Mouse (Mus musculus) CH12.LX (cell line): ENCODE measurements around the gene Khnyn. TPM values are rescaled to one million over a fixed set of nuclear protein-coding genes. Genes with fewer than 3 reads are reported as not detected.

Source experiments
- DNase-seq: peaks from one replicate; pipeline ENCODE4 v3.0.0-alpha.2; 2013; ENCODE audit errors: extremely low read depth
- H3K27ac ChIP-seq: 2 replicates; pipeline ENCODE4 v1.5.1; 2012; ENCODE audit warnings: low read depth, mild to moderate bottlenecking, control low read depth, moderate library complexity; ENCODE audit not compliant: insufficient read depth
- H3K27me3 ChIP-seq: replicated peaks from 2 replicates; pipeline ENCODE3; 2012; ENCODE audit warnings: inconsistent platforms
- H3K36me3 ChIP-seq, 2 experiments: replicated peaks in 1 of 2; 2 replicates each; pipeline versions ENCODE3 to v1.6.1; 2012; ENCODE audit warnings: inconsistent platforms in 1 of 2, low read length in 1 of 2, mild to moderate bottlenecking in 1 of 2, mixed read lengths in 1 of 2, moderate library complexity in 1 of 2; ENCODE audit not compliant: control insufficient read depth in 1 of 2, insufficient read depth in 1 of 2
- H3K4me1 ChIP-seq, 2 experiments: 2 replicates each; pipeline ENCODE4 v1.6.1; 2012; ENCODE audit warnings: inconsistent platforms in 1 of 2, moderate library complexity in 1 of 2; ENCODE audit not compliant: insufficient read depth in 2 of 2, control insufficient read depth in 1 of 2
- H3K4me2 ChIP-seq: 2 replicates; pipeline ENCODE4 v1.6.1; 2012; ENCODE audit warnings: low read depth, mild to moderate bottlenecking, control low read depth; ENCODE audit not compliant: poor library complexity, insufficient read depth, severe bottlenecking
- H3K4me3 ChIP-seq, 3 experiments: fragments of 150-350 bp in 1 of 3; sonication (generic) in 1 of 3; replicated peaks in 1 of 3; 2 replicates each; pipeline versions ENCODE3 to v1.5.1; 2011 to 2012; ENCODE audit warnings: low read depth in 2 of 3, low read length in 2 of 3, mild to moderate bottlenecking in 2 of 3, moderate library complexity in 2 of 3, control low read depth in 1 of 3, improper control_type of control experiment in 1 of 3, inconsistent platforms in 1 of 3, mixed read lengths in 1 of 3; ENCODE audit not compliant: poor library complexity in 1 of 3
- H3K79me2 ChIP-seq: replicated peaks from 2 replicates; pipeline ENCODE4 v1.6.1; 2012; ENCODE audit warnings: mild to moderate bottlenecking, moderate library complexity; ENCODE audit not compliant: control insufficient read depth, poor library complexity, insufficient read depth, severe bottlenecking; ENCODE audit errors: extremely low read depth
- H3K9ac ChIP-seq: 2 replicates; pipeline ENCODE4 v1.6.1; 2012; ENCODE audit warnings: low read depth, mild to moderate bottlenecking, control low read depth, moderate library complexity; ENCODE audit not compliant: insufficient read depth
- H3K9me3 ChIP-seq: replicated peaks from 2 replicates; pipeline ENCODE3; 2012; ENCODE audit warnings: low read length, inconsistent platforms, mixed read lengths
- CHD2 ChIP-seq: IDR thresholded peaks from 2 replicates; pipeline ENCODE4 v1.6.1; 2011; ENCODE audit warnings: low read length, improper control_type of control experiment
- CTCF ChIP-seq, 2 experiments: IDR thresholded peaks in 1 of 2; conservative IDR thresholded peaks in 1 of 2; 2 replicates each; pipeline ENCODE4 v1.5.1; 2011 to 2012; ENCODE audit warnings: low read depth in 2 of 2, low read length in 2 of 2, improper control_type of control experiment in 1 of 2, inconsistent platforms in 1 of 2, mild to moderate bottlenecking in 1 of 2, moderate library complexity in 1 of 2
- ELF1 ChIP-seq: IDR thresholded peaks from 2 replicates; pipeline ENCODE4 v1.6.1; 2014; ENCODE audit warnings: low read depth, mild to moderate bottlenecking, inconsistent platforms, low read length, improper control_type of control experiment
- EP300 ChIP-seq: IDR thresholded peaks from 2 replicates; pipeline ENCODE4 v1.6.1; 2011; ENCODE audit warnings: low read length, improper control_type of control experiment
- ETS1 ChIP-seq: conservative IDR thresholded peaks from 2 replicates; pipeline ENCODE4 v1.6.1; 2012; ENCODE audit warnings: low read depth, mild to moderate bottlenecking, inconsistent platforms, low read length, improper control_type of control experiment, moderate library complexity
- GABPA ChIP-seq: IDR thresholded peaks from 2 replicates; pipeline ENCODE4 v1.6.1; 2012; ENCODE audit warnings: low read depth, low read length, improper control_type of control experiment, inconsistent platforms; ENCODE audit not compliant: insufficient replicate concordance
- JUND ChIP-seq: conservative IDR thresholded peaks from 2 replicates; pipeline ENCODE4 v1.6.1; 2011; ENCODE audit warnings: low read depth, low read length, improper control_type of control experiment
- MEF2A ChIP-seq: IDR thresholded peaks from 2 replicates; pipeline ENCODE4 v1.6.1; 2014; ENCODE audit warnings: low read depth, mild to moderate bottlenecking, inconsistent platforms, low read length, improper control_type of control experiment, borderline replicate concordance
- MXI1 ChIP-seq: IDR thresholded peaks from 2 replicates; pipeline ENCODE4 v1.6.1; 2011; ENCODE audit warnings: mild to moderate bottlenecking, low read depth, low read length, improper control_type of control experiment
- MYC ChIP-seq: IDR thresholded peaks from 2 replicates; pipeline ENCODE4 v1.6.1; 2011; ENCODE audit warnings: low read depth, mild to moderate bottlenecking, improper control_type of control experiment, low read length
- NELFE ChIP-seq: IDR thresholded peaks from 2 replicates; pipeline ENCODE4 v1.6.1; 2011; ENCODE audit warnings: low read depth, low read length, improper control_type of control experiment
- NRF1 ChIP-seq: IDR thresholded peaks from 2 replicates; pipeline ENCODE4 v1.6.1; 2014; ENCODE audit warnings: low read depth, mild to moderate bottlenecking, inconsistent platforms, low read length, improper control_type of control experiment, moderate library complexity
- PAX5 ChIP-seq: IDR thresholded peaks from 2 replicates; pipeline ENCODE4 v1.6.1; 2012; ENCODE audit warnings: low read length, inconsistent platforms, mixed read lengths
- POLR2A ChIP-seq: IDR thresholded peaks from 2 replicates; pipeline ENCODE4 v1.6.1; 2011; ENCODE audit warnings: low read depth, mild to moderate bottlenecking, improper control_type of control experiment, low read length
- RAD21 ChIP-seq: IDR thresholded peaks from 2 replicates; pipeline ENCODE4 v1.6.1; 2011; ENCODE audit warnings: low read depth, mild to moderate bottlenecking, low read length, improper control_type of control experiment, moderate library complexity
- SMC3 ChIP-seq: IDR thresholded peaks from 2 replicates; pipeline ENCODE4 v1.6.1; 2011; ENCODE audit warnings: low read depth, low read length, improper control_type of control experiment
- TCF12 ChIP-seq: IDR thresholded peaks from 2 replicates; pipeline ENCODE4 v1.6.1; 2014; ENCODE audit warnings: low read depth, mild to moderate bottlenecking, inconsistent platforms, low read length, improper control_type of control experiment
- UBTF ChIP-seq: IDR thresholded peaks from 2 replicates; pipeline ENCODE4 v1.6.1; 2012; ENCODE audit warnings: low read depth, mild to moderate bottlenecking, inconsistent platforms, low read length, improper control_type of control experiment, moderate library complexity
- USF1 ChIP-seq: IDR thresholded peaks from 2 replicates; pipeline ENCODE4 v1.6.1; 2014; ENCODE audit warnings: low read depth, mild to moderate bottlenecking, inconsistent platforms, low read length, improper control_type of control experiment
- USF2 ChIP-seq: conservative IDR thresholded peaks from 2 replicates; pipeline ENCODE4 v1.6.1; 2011; ENCODE audit warnings: low read depth, low read length, improper control_type of control experiment
- ZC3H11A ChIP-seq: IDR thresholded peaks from 2 replicates; pipeline ENCODE4 v1.6.1; 2012; ENCODE audit warnings: low read depth, mild to moderate bottlenecking, inconsistent platforms, low read length, improper control_type of control experiment
- ZKSCAN1 ChIP-seq: IDR thresholded peaks from 2 replicates; pipeline ENCODE4 v1.6.1; 2012; ENCODE audit warnings: low read depth, inconsistent platforms, low read length, improper control_type of control experiment, borderline replicate concordance
- dilution Hi-C: fragments of 300-500 bp; cut with MboI; formaldehyde crosslinking; loops from 2 replicates; pipeline ENCODE4 v1.14.3; 2020; ENCODE audit warnings: low sequenced_read_pairs; ENCODE audit not compliant: extremely low pct_unique_long_range_greater_than_20kb, extremely low pct_ligation_motif_present
- in situ Hi-C: fragments of 300-500 bp; cut with MboI; formaldehyde crosslinking; loops from 3 replicates; pipeline ENCODE4 v1.14.3; 2019; ENCODE audit warnings: low sequenced_read_pairs, low pct_ligation_motif_present, low pct_unique_long_range_greater_than_20kb, mixed read lengths
- polyA plus RNA-seq: library from polyadenylated mRNA; unstranded; fragments of >175 nt; gene quantifications from 2 replicates; pipeline ENCODE4 v1.2.1, GENCODE M21; 2012; ENCODE audit warnings: low read depth; ENCODE audit not compliant: insufficient read length
- total RNA-seq, 2 experiments: library from RNA; depleted of rRNA; stranded (reverse); fragments of 300-350 nt in 1 of 2; fragments of >200 nt in 1 of 2; gene quantifications; 2 replicates each; pipeline ENCODE4 v1.2.3; 2012 to 2014

Khnyn gene
- total and polyA plus RNA-seq, 3 experiments = 31.8 to 50.6 (median 35.8) TPM

- Histone ChIP-seq H3K4me2 (no peak overlapping the region), H3K4me1 (peaks cover 26 to 49% of the 10 kb centered on the region in 2 experiments), H3K27me3 (peaks cover 9% of the 10 kb centered on the region), H3K4me3 (no peak overlapping the region), H3K9me3 (no peaks in the 10 kb centered on the region), H3K36me3 (no peaks in the 10 kb centered on the region), H3K79me2 (no peaks in the 10 kb centered on the region), H3K9ac (no peak overlapping the region), H3K27ac (no peak overlapping the region)
- dilution Hi-C loops = no loop called here
- DNase-seq = peak; percentile 77
- TF ChIP-seq GABPA (no peak), RAD21 (peak; percentile 81), USF2 (no peak), EP300 (no peak), POLR2A (no peak), MEF2A (no peak), MXI1 (0 out of 2 replicates have a peak, but pooled peaks have one; percentile 12), ELF1 (no peak), JUND (no peak), ZC3H11A (no peak), ZKSCAN1 (peak; percentile 91; the same call in 1 of the 2 replicates), CTCF (conservative IDR thresholded peaks at IDR 0.05 in 1 of 2, IDR thresholded peaks at IDR 0.05 in 1 of 2; ENCODE audit: low read depth in 2 of 2, low read length in 2 of 2) (peak; percentile 69 to 100; a peak in 3 of 4 replicates), SMC3 (peak; percentile 84), NRF1 (no peak), NELFE (peak; percentile 72; the same call in 1 of the 2 replicates), ETS1 (0 out of 2 replicates have a peak, but pooled peaks have one; percentile 5), MYC (no peak), UBTF (no peak), TCF12 (no peak)
- in situ Hi-C loops = no loop called here
Observed at GRCm38 (mm10) chr14:55879623-55880022, 5.1 kb upstream of the Khnyn start.

- H3K4me1 ChIP-seq = peaks cover 26 to 49% of the 10 kb centered on the region in 2 experiments
- in situ Hi-C loops = no loop called here
- H3K4me2 ChIP-seq = no peak overlapping the region
Observed at GRCm38 (mm10) chr14:55880982-55881381, 3.8 kb upstream of the Khnyn start.

More at GRCm38 (mm10) chr14:55880982-55881381, 3.8 kb upstream of the Khnyn start:
- Histone ChIP-seq H3K9ac (no peak overlapping the region), H3K27me3 (peaks cover 2% of the 10 kb centered on the region)
- dilution Hi-C loops = no loop called here
- TF ChIP-seq PAX5 = no peak
- TF ChIP-seq USF1 = no peak
- no peak for TF ChIP-seq CTCF (conservative IDR thresholded peaks at IDR 0.05 in 1 of 2, IDR thresholded peaks at IDR 0.05 in 1 of 2; ENCODE audit: low read depth in 2 of 2, low read length in 2 of 2)
- TF ChIP-seq CHD2 = no peak
- no peak for TF ChIP-seq ZKSCAN1
- TF ChIP-seq, all 38 proteins: peak for 0
- H3K9me3 ChIP-seq = no peaks in the 10 kb centered on the region
- no peak overlapping the region for H3K4me3 ChIP-seq
- DNase-seq = no peak
- no peak overlapping the region for H3K27ac ChIP-seq
- no peaks in the 10 kb centered on the region for H3K79me2 ChIP-seq
- H3K36me3 ChIP-seq = no peaks in the 10 kb centered on the region
